11 mouse cellular contexts compared by ENCODE assay signal in the genomic region with DNA sequence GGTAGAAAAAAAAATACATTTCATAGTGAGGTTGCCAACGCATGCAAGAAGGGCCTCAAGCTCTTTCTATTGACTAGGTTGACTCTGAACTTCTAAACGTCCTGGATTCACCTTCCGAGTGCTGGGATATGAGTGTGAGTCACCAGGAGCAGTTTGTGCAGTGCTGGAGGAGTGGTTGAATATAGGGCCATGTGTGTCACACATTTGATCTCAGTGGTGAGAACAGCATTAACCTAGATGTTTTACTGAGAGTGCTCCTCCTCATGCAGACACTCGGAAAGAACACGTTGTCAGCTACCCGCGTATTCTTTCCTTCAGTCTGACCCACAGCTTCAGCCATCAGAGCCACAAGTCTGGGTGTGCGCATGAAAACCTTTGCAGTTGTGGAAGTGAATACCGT.
"Had no signal": no experiment of that assay in that cellular context is flagged by ENCODE, and none has a peak within 500 bp of the region (broad histone marks: within the 10 kb centered on the region; RNA-seq: fewer than 3 reads in every experiment).

No protein-coding gene starts in this region.

- DNase-seq: retina, postnatal 1 day; right cerebral cortex, postnatal 14 days; right cerebral cortex, postnatal 25 days; right cerebral cortex, postnatal 4 days; spleen, adult 18-20 months; thymus, adult 18-20 months; thymus, adult 2 months; thymus, postnatal 14 days; thymus, postnatal 25 days; thymus, postnatal 36 days; thymus, postnatal 4 days had no signal
